19 mouse cellular contexts compared by ENCODE assay signal in the genomic region with DNA sequence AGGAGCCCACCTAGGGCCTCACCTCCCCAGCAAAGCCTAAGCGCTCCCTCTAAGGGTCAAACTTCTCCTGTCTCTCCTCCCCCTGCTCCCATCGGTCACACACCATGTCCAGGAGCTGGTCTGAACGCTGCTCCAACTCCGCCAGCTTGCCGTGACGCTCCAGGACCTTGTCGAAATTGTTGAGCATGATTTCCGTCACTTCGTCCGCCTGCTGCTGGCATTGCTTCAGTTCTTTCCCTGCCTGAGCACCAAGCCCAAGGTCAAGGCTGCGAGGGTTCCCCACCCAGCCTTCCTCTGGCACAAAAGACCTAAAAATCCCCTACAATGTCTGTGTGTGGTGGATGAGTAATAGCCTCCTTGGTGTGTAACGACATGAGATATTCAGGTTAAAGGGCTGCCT. TPM values are rescaled to one million over a fixed set of nuclear protein-coding genes. Genes with fewer than 3 reads are reported as not detected.
DNase-seq lines count a peak whose midpoint lies in the region; ATAC-seq lines count a peak whose summit lies in the region.
"Had no signal": no experiment of that assay in that cellular context is flagged by ENCODE, and none has a peak within 500 bp of the region (broad histone marks: within the 10 kb centered on the region; RNA-seq: fewer than 3 reads in every experiment).

No protein-coding gene starts in this region.

- no peak for ATAC-seq in lung, embryonic 15.5 days (ENCODE audit: borderline replicate concordance, extremely low read depth, low FRiP score, low TSS enrichment)
- ATAC-seq: forebrain, embryonic 13.5 days; intestine, postnatal 0 days had no signal

- H3K27me3 ChIP-seq in lung, embryonic 15.5 days = no peaks in the 10 kb centered on the region
- H3K27me3 ChIP-seq: embryonic facial prominence, embryonic 12.5 days; limb, embryonic 12.5 days; megakaryocyte, embryonic 14.5 days had no signal

- intact Hi-C loops in gastrocnemius, postnatal 36 days (cut with DNase I) = no loop called here

- no peak overlapping the region for H3K4me3 ChIP-seq in lung, embryonic 15.5 days
- H3K4me3 ChIP-seq: embryonic facial prominence, embryonic 12.5 days; forebrain, embryonic 13.5 days; limb, embryonic 12.5 days; megakaryocyte, embryonic 14.5 days had no signal

- H3K9me3 ChIP-seq in lung, embryonic 15.5 days = no peaks in the 10 kb centered on the region
- H3K9me3 ChIP-seq: embryonic facial prominence, embryonic 12.5 days; forebrain, embryonic 13.5 days; G1E; limb, embryonic 12.5 days; megakaryocyte, embryonic 14.5 days had no signal

- 72% methylated on average over 12 of the region's 12 CpGs for WGBS in lung, embryonic 15.5 days

- DNase-seq in heart, adult 11 months = peak; percentile 93
- no peak for DNase-seq in heart, adult 9 months (ENCODE audit: low spot score in 2 of 2)
- no peak for DNase-seq in lung, postnatal 4 days
- DNase-seq in adrenal gland, postnatal 10 days = peak; percentile 77
- peak; percentile 38 for DNase-seq in lung, postnatal 14 days
- DNase-seq in gastrocnemius, postnatal 36 days = no peak
- no peak for DNase-seq in frontal cortex, adult 2 months (ENCODE audit: extremely low spot score in 1 of 2, low spot score in 1 of 2)
- DNase-seq: B cell, adult 2 months; cerebellum, postnatal 25 days; gastrocnemius, postnatal 14 days; kidney, postnatal 4 days; layer of hippocampus, postnatal 36 days had no signal

- H3K27ac ChIP-seq in lung, embryonic 15.5 days = peak overlapping the region; percentile 59; the same call in 1 of the 2 replicates
- H3K27ac ChIP-seq: embryonic facial prominence, embryonic 12.5 days; forebrain, embryonic 13.5 days; limb, embryonic 12.5 days had no signal

- H3K36me3 ChIP-seq in lung, embryonic 15.5 days = no peaks in the 10 kb centered on the region
- H3K36me3 ChIP-seq: embryonic facial prominence, embryonic 12.5 days; limb, embryonic 12.5 days had no signal

- peaks cover 34% of the 10 kb centered on the region for H3K4me1 ChIP-seq in lung, embryonic 15.5 days
- H3K4me1 ChIP-seq: forebrain, embryonic 13.5 days had no signal

- no peak overlapping the region for H3K9ac ChIP-seq in lung, embryonic 15.5 days
- H3K9ac ChIP-seq: embryonic facial prominence, embryonic 12.5 days; forebrain, embryonic 13.5 days; limb, embryonic 12.5 days had no signal

- H3K4me2 ChIP-seq in lung, embryonic 15.5 days = no peak overlapping the region
- H3K4me2 ChIP-seq: embryonic facial prominence, embryonic 12.5 days; forebrain, embryonic 13.5 days; limb, embryonic 12.5 days had no signal

RNA-seq across cellular contexts. Expression of a gene that starts 3.3 kb away (rescaled TPM):
- polyA plus RNA-seq in lung, embryonic 15.5 days (2015; fragmentation: Nextera tagmentation; extraction: Ambion mirVana) = 130 and 137 TPM in 2 replicates
- total RNA-seq in adrenal gland, postnatal 10 days (2021) = 100 to 1,000 TPM; 176 to 188 TPM
- 10 to 100 TPM; 23.7 to 24.2 TPM for total RNA-seq in gastrocnemius, postnatal 36 days (2021)
- 87.6 and 99.4 TPM in 2 replicates for polyA plus RNA-seq in frontal cortex, adult 2 months (2012; rRNA removed)

RNA-seq across cellular contexts. Expression of a gene that starts 10.2 kb away (rescaled TPM):
- 34.5 and 37.5 TPM in 2 replicates for polyA plus RNA-seq in lung, embryonic 15.5 days (2015; fragmentation: Nextera tagmentation; extraction: Ambion mirVana)
- 10 to 100 TPM; 25.2 to 46.6 TPM for total RNA-seq in adrenal gland, postnatal 10 days (2021)
- 100 to 1,000 TPM in 1 of 2 experiments, 10 to 100 TPM in 1; 83.0 to 107 TPM for total RNA-seq in gastrocnemius, postnatal 36 days (2021)
- 8.7 and 13.3 TPM in 2 replicates for polyA plus RNA-seq in frontal cortex, adult 2 months (2012; rRNA removed)

RNA-seq across cellular contexts. Expression of a gene that starts 14.8 kb away (rescaled TPM):
- polyA plus RNA-seq in lung, embryonic 15.5 days (2015; fragmentation: Nextera tagmentation; extraction: Ambion mirVana) = 12.1 and 12.2 TPM in 2 replicates
- 10 to 100 TPM; 27.8 to 27.9 TPM for total RNA-seq in adrenal gland, postnatal 10 days (2021)
- 10 to 100 TPM; 16.9 to 18.8 TPM for total RNA-seq in gastrocnemius, postnatal 36 days (2021)
- polyA plus RNA-seq in frontal cortex, adult 2 months (2012; rRNA removed) = 33.2 and 33.5 TPM in 2 replicates

RNA-seq across cellular contexts. Expression of a gene that starts 20.4 kb away (rescaled TPM):
- 179 and 194 TPM in 2 replicates for polyA plus RNA-seq in lung, embryonic 15.5 days (2015; fragmentation: Nextera tagmentation; extraction: Ambion mirVana)
- total RNA-seq in adrenal gland, postnatal 10 days (2021) = 100 to 1,000 TPM; 109 to 123 TPM
- 10 to 100 TPM; 48.5 to 50.0 TPM for total RNA-seq in gastrocnemius, postnatal 36 days (2021)
- polyA plus RNA-seq in frontal cortex, adult 2 months (2012; rRNA removed) = 34.0 and 36.6 TPM in 2 replicates

RNA-seq across cellular contexts. Expression of a gene that starts 23.0 kb away (rescaled TPM):
- 27.4 and 28.2 TPM in 2 replicates for polyA plus RNA-seq in lung, embryonic 15.5 days (2015; fragmentation: Nextera tagmentation; extraction: Ambion mirVana)
- 10 to 100 TPM; 26.6 to 29.5 TPM for total RNA-seq in adrenal gland, postnatal 10 days (2021)
- total RNA-seq in gastrocnemius, postnatal 36 days (2021) = 1 to 10 TPM; 9.0 to 9.5 TPM
- 17.7 and 20.0 TPM in 2 replicates for polyA plus RNA-seq in frontal cortex, adult 2 months (2012; rRNA removed)

Comparison
In these comparisons a context has a peak if more than half of its experiments do, and no peak if none do; other contexts are left out.
1. DNase-seq: peak in heart, adult 11 months (single experiment), adrenal gland, postnatal 10 days (single experiment) and lung, postnatal 14 days (single experiment); none in heart, adult 9 months (0 of 2), lung, postnatal 4 days (0 of 2), gastrocnemius, postnatal 36 days (0 of 2) and frontal cortex, adult 2 months (0 of 2).
2. RNA of a gene that starts 3.3 kb away (total RNA-seq): 176 to 188 TPM in adrenal gland, postnatal 10 days; 23.7 to 24.2 TPM in gastrocnemius, postnatal 36 days; every median in the first group is over 4 times any median in the second.